In the genomic region with DNA sequence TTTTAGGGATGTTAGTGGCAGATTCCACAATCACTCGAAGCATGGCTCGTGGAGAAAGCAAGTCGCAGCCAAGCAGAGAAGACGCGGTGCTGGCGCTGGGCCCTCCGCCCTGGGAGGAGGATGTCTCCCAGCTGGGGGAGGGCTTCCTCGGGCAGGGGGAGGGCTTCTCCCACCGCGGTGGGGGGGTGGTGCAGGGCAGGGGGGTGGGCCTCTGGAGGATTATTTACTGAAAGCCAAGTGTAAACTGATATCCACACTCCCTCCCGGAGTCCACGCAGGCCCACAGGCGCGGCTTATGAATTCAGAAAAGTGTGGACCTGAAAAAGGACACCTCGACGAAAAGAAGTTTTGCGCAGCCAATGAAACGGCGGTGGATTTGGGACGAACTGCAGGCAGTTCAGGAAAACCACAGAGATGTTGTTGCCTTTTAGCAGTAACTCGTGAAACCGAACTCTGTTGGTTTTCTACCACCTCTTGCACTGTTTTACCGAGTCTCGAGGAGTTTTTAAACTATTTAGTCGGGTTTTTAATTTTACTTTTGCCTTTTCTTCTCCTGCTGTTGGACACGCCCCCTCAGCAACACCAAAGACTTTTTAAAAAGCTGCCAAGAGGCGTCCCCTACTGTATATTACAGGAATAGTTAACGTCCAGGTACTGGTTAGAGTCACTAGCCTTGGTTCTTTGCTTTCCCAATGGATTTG, we compare ENCODE assay signal across 8 mouse cellular contexts. TPM values are rescaled to one million over a fixed set of nuclear protein-coding genes. Genes with fewer than 3 reads are reported as not detected.
DNase-seq lines count a peak whose midpoint lies in the region; ATAC-seq lines count a peak whose summit lies in the region.

A gene (minus strand): TSS at position 297 of the 701 bp plus-strand sequence.

- H3K4me2 ChIP-seq in embryonic facial prominence, embryonic 14.5 days (ENCODE audit: low read depth, low read length), result peak within 1 kb of the TSS; percentile 72
- H3K4me2 ChIP-seq in heart, embryonic 14.5 days (ENCODE audit: low read length), result peak within 1 kb of the TSS; percentile 75
- H3K4me2 ChIP-seq in kidney, embryonic 16.5 days (replicated peaks; ENCODE audit: low read depth, low read length), result peak within 1 kb of the TSS; percentile 75

- peak within 1 kb of the TSS; percentile 82 for H3K27ac ChIP-seq in embryonic facial prominence, embryonic 14.5 days (replicated peaks; ENCODE audit: low read depth, low read length)
- H3K27ac ChIP-seq in heart, embryonic 14.5 days (replicated peaks in 1 of 2; ENCODE audit: control insufficient read depth in 1 of 2, insufficient read depth in 1 of 2, low read depth in 2 of 2, low read length in 2 of 2), result peak within 1 kb of the TSS; percentile 69 to 72
- peak within 1 kb of the TSS; percentile 77 for H3K27ac ChIP-seq in kidney, embryonic 16.5 days (ENCODE audit: low read length)

- H3K4me1 ChIP-seq in embryonic facial prominence, embryonic 14.5 days (ENCODE audit: control insufficient read depth, insufficient read depth, low read length), result peaks cover 9% of the 10 kb centered on the region; the same call in 1 of the 2 replicates
- H3K4me1 ChIP-seq in heart, embryonic 14.5 days (ENCODE audit: control insufficient read depth in 2 of 2, insufficient read depth in 2 of 2, low read length in 2 of 2), result peaks cover 4 to 8% of the 10 kb centered on the region in 2 experiments; a peak in 3 of 4 replicates
- H3K4me1 ChIP-seq in kidney, embryonic 16.5 days (ENCODE audit: insufficient read depth, low read length), result peaks cover 12% of the 10 kb centered on the region; the same call in 1 of the 2 replicates

- peak; percentile 85 for ATAC-seq in embryonic facial prominence, embryonic 14.5 days (ENCODE audit: low read depth)
- peak; percentile 62 for ATAC-seq in heart, embryonic 14.5 days (ENCODE audit: insufficient number of reproducible peaks, insufficient read depth, low FRiP score, low read depth)
- peak; percentile 88 for ATAC-seq in kidney, embryonic 16.5 days (ENCODE audit: low FRiP score, low TSS enrichment)

- H3K9me3 ChIP-seq in embryonic facial prominence, embryonic 14.5 days (ENCODE audit: control insufficient read depth, low read length), result no peaks in the 10 kb centered on the region
- H3K9me3 ChIP-seq in heart, embryonic 14.5 days (ENCODE audit: control insufficient read depth, low read length), result no peaks in the 10 kb centered on the region
- H3K9me3 ChIP-seq in kidney, embryonic 16.5 days (ENCODE audit: low read length), result no peaks in the 10 kb centered on the region

- peak within 1 kb of the TSS; percentile 45 for H3K4me3 ChIP-seq in embryonic facial prominence, embryonic 14.5 days (ENCODE audit: low read depth, low read length)
- H3K4me3 ChIP-seq in heart, embryonic 14.5 days (ENCODE audit: control insufficient read depth in 1 of 2, insufficient read depth in 1 of 2, low read depth in 1 of 2, low read length in 2 of 2), result peak within 1 kb of the TSS; percentile 48 to 52
- peak within 1 kb of the TSS; percentile 53 for H3K4me3 ChIP-seq in kidney, embryonic 16.5 days (ENCODE audit: low read length)

- 0% methylated on average over 28 of the region's 28 CpGs for WGBS in embryonic facial prominence, embryonic 14.5 days
- WGBS in heart, embryonic 14.5 days, result under 1% methylated on average over 28 of the region's 28 CpGs
- WGBS in kidney, embryonic 16.5 days, result under 1% methylated on average over 28 of the region's 28 CpGs

- peak; percentile 83 for DNase-seq in 3134 (ENCODE audit: extremely low read depth, insufficient read length, low spot score)
- DNase-seq in Muller cell, postnatal 12 days (ENCODE audit: inconsistent ontology term), result peak; percentile 88
- DNase-seq in embryonic facial prominence, embryonic 14.5 days (ENCODE audit: low spot score), result peak; percentile 91
- DNase-seq in lung, postnatal 25 days (ENCODE audit: low spot score), result peak; percentile 76
- peak; percentile 34 for DNase-seq in right cerebral cortex, postnatal 4 days
- no peak for DNase-seq in layer of hippocampus, adult 8-10 months (ENCODE audit: low spot score in 2 of 2)

- H3K27me3 ChIP-seq in embryonic facial prominence, embryonic 14.5 days (replicated peaks; ENCODE audit: control insufficient read depth, insufficient read depth, low read length), result no peaks in the 10 kb centered on the region
- H3K27me3 ChIP-seq in heart, embryonic 14.5 days (ENCODE audit: control insufficient read depth, insufficient read depth, low read length), result 0 out of 2 replicates have a peak, but pooled peaks cover 3% of the 10 kb centered on the region
- no peaks in the 10 kb centered on the region for H3K27me3 ChIP-seq in kidney, embryonic 16.5 days (ENCODE audit: insufficient read depth, low read length)

- no peaks in the 10 kb centered on the region for H3K36me3 ChIP-seq in embryonic facial prominence, embryonic 14.5 days (ENCODE audit: control insufficient read depth, insufficient read depth, low read length)
- H3K36me3 ChIP-seq in heart, embryonic 14.5 days (ENCODE audit: control insufficient read depth, insufficient read depth, low read length), result no peaks in the 10 kb centered on the region
- H3K36me3 ChIP-seq in kidney, embryonic 16.5 days (ENCODE audit: insufficient read depth, low read length), result no peaks in the 10 kb centered on the region

- H3K9ac ChIP-seq in embryonic facial prominence, embryonic 14.5 days (ENCODE audit: low read depth, low read length), result peak within 1 kb of the TSS; percentile 63
- peak within 1 kb of the TSS; percentile 65 for H3K9ac ChIP-seq in heart, embryonic 14.5 days (ENCODE audit: low read length)
- H3K9ac ChIP-seq in kidney, embryonic 16.5 days (replicated peaks; ENCODE audit: low read length), result peak within 1 kb of the TSS; percentile 67

RNA-seq across cellular contexts. Expression of the gene that starts here (rescaled TPM):
- 24.0 and 24.6 TPM in 2 replicates for polyA plus RNA-seq in embryonic facial prominence, embryonic 14.5 days (2014; fragmentation: Nextera tagmentation; extraction: Ambion mirVana)
- polyA plus RNA-seq in heart, embryonic 14.5 days (2014; fragmentation: Nextera tagmentation; extraction: Ambion mirVana), result 5.3 and 5.5 TPM in 2 replicates
- polyA plus RNA-seq in kidney, embryonic 16.5 days (2015; fragmentation: Nextera tagmentation; extraction: Ambion mirVana), result 20.9 and 21.0 TPM in 2 replicates
- total RNA-seq in layer of hippocampus, adult 8-10 months (2022), result 1 to 10 TPM; 6.5 to 8.2 (median 6.7) TPM

Comparison
In these comparisons a context has a peak if more than half of its experiments do, and no peak if none do; other contexts are left out.
1. DNase-seq: peak in 3134 (single experiment), Muller cell, postnatal 12 days (single experiment), embryonic facial prominence, embryonic 14.5 days (single experiment), lung, postnatal 25 days (single experiment) and right cerebral cortex, postnatal 4 days (single experiment); none in layer of hippocampus, adult 8-10 months (0 of 2).
2. Peak in every context shown above with its lines, with median percentiles within 50 percentile points of each other: ATAC-seq, H3K27ac ChIP-seq, H3K4me2 ChIP-seq, H3K4me3 ChIP-seq and H3K9ac ChIP-seq.